Mouse (Mus musculus): Measurements from ENCODE around the gene Frem1. TPM values are rescaled to one million over a fixed set of nuclear protein-coding genes. Genes with fewer than 3 reads are reported as not detected.
A peak's percentile ranks its signal among the peaks of the same experiment; 100 is the strongest.

The Frem1 gene
- polyA plus RNA-seq, 1 experiment from 2014 or later = 0.50 TPM

- no peaks in the 10 kb centered on the region for H3K27me3 ChIP-seq
- no peak overlapping the region for H3K9ac ChIP-seq
- no peaks in the 10 kb centered on the region for H3K9me3 ChIP-seq (replicated peaks)
- H3K27ac ChIP-seq (replicated peaks) = no peak overlapping the region
- H3K36me3 ChIP-seq (replicated peaks) = no peaks in the 10 kb centered on the region
- no peak for ATAC-seq (ENCODE audit: insufficient read depth)
- 73% methylated on average over 14 of the region's 14 CpGs for WGBS (ENCODE audit: insufficient replicate concordance)
- no peaks in the 10 kb centered on the region for H3K4me1 ChIP-seq (replicated peaks)
- no peak overlapping the region for H3K4me3 ChIP-seq (replicated peaks)
- no peak overlapping the region for H3K4me2 ChIP-seq
These were observed 94.2 kb downstream of the Frem1 start for GRCm38 (mm10) chr4:82957827-82958538.

DNA sequence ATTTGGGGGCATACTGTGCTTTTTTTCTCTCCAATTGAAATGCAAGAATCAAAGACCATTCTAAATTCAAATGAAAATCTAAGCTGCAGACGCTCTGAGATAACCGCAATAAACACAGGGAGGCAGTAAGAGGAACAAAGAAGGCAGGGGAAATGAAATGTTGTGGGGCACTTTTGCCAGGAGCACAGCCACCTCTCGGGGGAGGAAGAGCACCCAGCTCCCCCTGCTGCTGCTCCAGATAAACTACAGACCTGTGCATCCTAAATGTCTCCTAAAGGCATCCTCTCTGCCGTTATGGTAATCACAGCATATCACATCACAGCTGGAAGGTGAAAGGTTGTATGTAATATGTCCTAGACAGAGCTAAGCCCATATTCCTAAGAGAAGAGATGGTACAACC is 98.1 kb downstream of the Frem1 start:
- WGBS (ENCODE audit: insufficient replicate concordance) = 36% methylated on average over 4 of the region's 4 CpGs
- Histone ChIP-seq H3K27me3 (no peaks in the 10 kb centered on the region), H3K4me2 (no peak overlapping the region), H3K27ac (replicated peaks) (no peak overlapping the region), H3K4me1 (replicated peaks) (no peaks in the 10 kb centered on the region), H3K36me3 (replicated peaks) (no peaks in the 10 kb centered on the region), H3K9ac (no peak overlapping the region), H3K4me3 (replicated peaks) (no peak overlapping the region), H3K9me3 (replicated peaks) (no peaks in the 10 kb centered on the region)
- ATAC-seq (ENCODE audit: insufficient read depth) = no peak

DNA sequence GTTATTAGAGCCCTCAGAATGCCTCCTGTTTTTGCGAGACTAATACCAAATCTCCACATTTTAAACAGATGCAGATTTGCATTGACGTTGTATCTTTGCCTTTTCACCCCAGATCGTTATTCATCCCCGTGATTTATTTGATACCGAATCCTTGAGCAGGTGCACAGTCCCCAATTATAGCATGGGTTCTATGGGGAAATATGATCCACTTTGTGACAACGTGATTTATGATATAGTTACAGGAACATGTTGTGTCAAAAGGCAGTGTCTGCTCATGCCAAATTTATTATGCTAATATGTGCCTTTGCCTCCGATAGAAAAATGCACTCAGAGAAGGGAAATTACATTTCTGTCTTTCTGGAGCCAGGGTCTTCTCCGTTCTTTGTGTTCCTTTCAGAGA is 102.6 kb downstream of the Frem1 start:
- H3K27ac ChIP-seq (replicated peaks) = no peak overlapping the region
- no peaks in the 10 kb centered on the region for H3K36me3 ChIP-seq (replicated peaks)
- H3K4me2 ChIP-seq = no peak overlapping the region
- H3K9me3 ChIP-seq (replicated peaks) = no peaks in the 10 kb centered on the region
- ATAC-seq (ENCODE audit: insufficient read depth) = no peak
- WGBS (ENCODE audit: insufficient replicate concordance) = 69% methylated on average over 8 of the region's 8 CpGs
- no peaks in the 10 kb centered on the region for H3K27me3 ChIP-seq
- no peak overlapping the region for H3K9ac ChIP-seq
- no peaks in the 10 kb centered on the region for H3K4me1 ChIP-seq (replicated peaks)
- H3K4me3 ChIP-seq (replicated peaks) = no peak overlapping the region

- H3K4me3 ChIP-seq (replicated peaks) = no peak overlapping the region
- no peaks in the 10 kb centered on the region for H3K36me3 ChIP-seq (replicated peaks)
- no peak for ATAC-seq (ENCODE audit: insufficient read depth)
- H3K4me1 ChIP-seq (replicated peaks) = no peaks in the 10 kb centered on the region
- H3K4me2 ChIP-seq = no peak overlapping the region
- H3K9me3 ChIP-seq (replicated peaks) = no peaks in the 10 kb centered on the region
- no peak overlapping the region for H3K9ac ChIP-seq
- 70% methylated on average over 8 of the region's 8 CpGs for WGBS (ENCODE audit: insufficient replicate concordance)
- no peaks in the 10 kb centered on the region for H3K27me3 ChIP-seq
- no peak overlapping the region for H3K27ac ChIP-seq (replicated peaks)
These were observed 105.4 kb downstream of the Frem1 start for GRCm38 (mm10) chr4:82946721-82947120.

- Histone ChIP-seq H3K9me3 (replicated peaks) (no peaks in the 10 kb centered on the region), H3K27me3 (no peaks in the 10 kb centered on the region), H3K4me2 (no peak overlapping the region), H3K4me1 (replicated peaks) (no peaks in the 10 kb centered on the region), H3K4me3 (replicated peaks) (no peak overlapping the region), H3K9ac (no peak overlapping the region), H3K36me3 (replicated peaks) (no peaks in the 10 kb centered on the region), H3K27ac (replicated peaks) (no peak overlapping the region)
- 65% methylated on average over 3 of the region's 3 CpGs for WGBS (ENCODE audit: insufficient replicate concordance)
- no peak for ATAC-seq (ENCODE audit: insufficient read depth)
These were observed 105.9 kb downstream of the Frem1 start for GRCm38 (mm10) chr4:82946276-82946612.

DNA sequence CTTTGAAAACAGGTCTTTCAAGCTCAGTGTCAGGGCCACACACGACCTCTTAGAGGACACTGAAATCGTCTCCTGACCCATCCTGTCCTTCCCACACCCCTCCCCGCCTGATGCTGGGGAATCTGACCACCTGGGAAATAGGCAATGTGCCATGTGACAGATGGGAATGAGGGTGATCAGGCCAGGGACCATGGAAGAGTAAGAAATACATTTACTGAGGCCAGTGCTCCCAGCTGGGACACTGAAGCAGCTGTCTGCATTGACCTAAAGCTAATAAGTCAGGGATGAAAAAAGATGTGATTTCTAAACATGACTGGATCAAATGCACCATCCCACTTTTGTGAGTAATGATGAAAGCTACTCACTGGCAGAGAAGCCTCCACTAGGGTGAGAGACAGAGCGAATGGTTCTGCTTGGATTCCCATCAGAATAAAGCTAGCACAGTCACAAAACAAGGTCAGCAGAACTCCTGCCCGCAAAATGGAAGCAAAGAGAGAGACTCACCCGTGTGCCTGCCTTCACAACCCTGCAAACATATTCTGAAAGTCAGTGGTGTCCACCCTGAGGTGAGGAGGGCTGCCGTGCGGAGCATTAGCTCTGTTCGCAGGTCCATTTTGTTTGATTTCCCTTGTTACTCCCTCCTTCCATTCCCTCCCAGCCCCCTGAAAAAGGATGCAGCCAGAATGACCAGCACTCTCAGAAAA is 106.4 kb downstream of the Frem1 start:
- Histone ChIP-seq H3K4me1 (replicated peaks) (no peaks in the 10 kb centered on the region), H3K9ac (no peak overlapping the region), H3K36me3 (replicated peaks) (no peaks in the 10 kb centered on the region), H3K27ac (replicated peaks) (no peak overlapping the region), H3K4me2 (no peak overlapping the region), H3K4me3 (replicated peaks) (no peak overlapping the region), H3K27me3 (no peaks in the 10 kb centered on the region), H3K9me3 (replicated peaks) (no peaks in the 10 kb centered on the region)
- WGBS (ENCODE audit: insufficient replicate concordance) = 63% methylated on average over 9 of the region's 9 CpGs
- ATAC-seq (ENCODE audit: insufficient read depth) = no peak

DNA sequence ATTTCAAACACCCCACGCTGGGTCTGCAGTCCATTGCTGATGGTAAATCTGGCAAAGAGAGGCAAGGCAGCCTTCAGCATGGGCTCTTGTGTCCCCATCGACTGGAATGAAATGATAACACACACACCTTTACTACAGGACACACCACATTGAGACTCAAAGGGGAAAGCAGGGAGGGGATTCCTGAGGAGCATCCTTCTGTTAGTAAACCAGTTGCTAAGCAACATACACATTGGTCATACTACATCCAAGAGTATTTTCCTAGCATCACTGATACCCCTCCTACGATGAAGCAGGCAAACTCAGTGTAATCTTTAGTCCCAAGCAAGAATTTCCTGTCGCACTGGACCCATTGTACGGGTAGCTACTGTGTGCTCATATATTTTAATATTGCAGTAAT is 111.5 kb downstream of the Frem1 start:
- no peak for ATAC-seq (ENCODE audit: insufficient read depth)
- 68% methylated on average over 5 of the region's 5 CpGs for WGBS (ENCODE audit: insufficient replicate concordance)
- no peaks in the 10 kb centered on the region for H3K36me3 ChIP-seq (replicated peaks)

GRCm38 (mm10) chr4:82940248-82940647 is 111.9 kb downstream of the Frem1 start:
- no peaks in the 10 kb centered on the region for H3K36me3 ChIP-seq (replicated peaks)
- no peak overlapping the region for H3K27ac ChIP-seq (replicated peaks)
- H3K4me2 ChIP-seq = no peak overlapping the region
- no peaks in the 10 kb centered on the region for H3K27me3 ChIP-seq
- 43% methylated on average over 13 of the region's 13 CpGs for WGBS (ENCODE audit: insufficient replicate concordance)
- H3K4me1 ChIP-seq (replicated peaks) = no peaks in the 10 kb centered on the region
- ATAC-seq (ENCODE audit: insufficient read depth) = no peak
- H3K4me3 ChIP-seq (replicated peaks) = no peak overlapping the region
- H3K9me3 ChIP-seq (replicated peaks) = no peaks in the 10 kb centered on the region
- H3K9ac ChIP-seq = no peak overlapping the region

More for the DNA sequence above, 111.5 kb downstream of the Frem1 start:
- Histone ChIP-seq H3K4me3 (replicated peaks) (no peak overlapping the region), H3K4me2 (no peak overlapping the region), H3K9ac (no peak overlapping the region), H3K27ac (replicated peaks) (no peak overlapping the region), H3K4me1 (replicated peaks) (no peaks in the 10 kb centered on the region), H3K27me3 (no peaks in the 10 kb centered on the region), H3K9me3 (replicated peaks) (no peaks in the 10 kb centered on the region)

DNA sequence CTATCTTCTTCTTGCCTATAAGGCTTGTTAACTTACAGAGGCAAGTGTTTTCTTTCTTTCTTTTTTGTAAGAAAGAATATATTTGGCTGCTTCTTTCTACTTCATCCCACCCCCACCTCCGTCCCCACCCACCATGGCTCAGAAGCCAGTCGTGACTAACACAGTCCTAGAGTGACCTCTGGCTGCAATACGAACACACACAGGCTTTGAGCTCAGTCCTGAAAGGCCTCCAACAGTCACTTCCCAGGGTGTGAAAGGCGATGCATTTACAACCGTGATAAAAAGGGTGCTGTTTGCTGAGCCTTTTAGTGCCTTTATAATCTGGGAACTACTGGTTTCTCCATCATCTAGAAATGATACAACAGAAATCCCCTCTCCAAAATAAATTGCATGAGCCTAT is 117.8 kb downstream of the Frem1 start:
- no peak overlapping the region for H3K27ac ChIP-seq (replicated peaks)
- WGBS (ENCODE audit: insufficient replicate concordance) = 19% methylated on average over 5 of the region's 5 CpGs
- ATAC-seq (ENCODE audit: insufficient read depth) = no peak
- no peak overlapping the region for H3K4me3 ChIP-seq (replicated peaks)
- H3K27me3 ChIP-seq = no peaks in the 10 kb centered on the region
- no peak overlapping the region for H3K9ac ChIP-seq
- H3K36me3 ChIP-seq (replicated peaks) = no peaks in the 10 kb centered on the region
- H3K9me3 ChIP-seq (replicated peaks) = no peaks in the 10 kb centered on the region
- H3K4me2 ChIP-seq = no peak overlapping the region
- H3K4me1 ChIP-seq (replicated peaks) = no peaks in the 10 kb centered on the region

- peak overlapping the region; percentile 22; the same call in 1 of the 2 replicates for H3K4me3 ChIP-seq (replicated peaks)
- ATAC-seq (ENCODE audit: insufficient read depth) = no peak
- H3K27me3 ChIP-seq = no peaks in the 10 kb centered on the region
- no peaks in the 10 kb centered on the region for H3K4me1 ChIP-seq (replicated peaks)
- WGBS (ENCODE audit: insufficient replicate concordance) = 13% methylated on average over 14 of the region's 14 CpGs
- no peaks in the 10 kb centered on the region for H3K36me3 ChIP-seq (replicated peaks)
- H3K9ac ChIP-seq = no peak overlapping the region
- peak overlapping the region; percentile 39 for H3K4me2 ChIP-seq
- no peak overlapping the region for H3K27ac ChIP-seq (replicated peaks)
- H3K9me3 ChIP-seq (replicated peaks) = no peaks in the 10 kb centered on the region
These were observed 118.4 kb downstream of the Frem1 start for GRCm38 (mm10) chr4:82933698-82934210.

DNA sequence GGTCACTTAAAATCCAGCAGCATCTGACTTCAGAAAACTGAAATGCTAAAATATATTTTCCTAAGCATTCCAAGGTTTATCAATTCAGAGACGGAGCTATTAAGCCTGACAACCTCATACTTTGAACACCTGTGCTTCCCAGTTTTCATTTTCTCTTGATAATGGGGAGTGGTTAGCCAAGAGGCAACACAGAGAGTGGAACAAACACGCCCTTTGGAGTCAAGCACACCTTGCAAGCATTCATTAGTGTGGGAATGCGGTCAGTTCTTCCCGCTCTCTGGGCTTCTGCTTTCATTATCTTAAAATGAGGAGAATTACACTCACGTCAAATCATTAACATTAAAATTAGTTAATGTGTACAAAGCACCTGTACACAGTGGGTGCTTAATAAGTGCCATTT is 122.1 kb downstream of the Frem1 start:
- Histone ChIP-seq H3K4me2 (no peak overlapping the region), H3K4me3 (replicated peaks) (no peak overlapping the region), H3K27ac (replicated peaks) (no peak overlapping the region), H3K9ac (no peak overlapping the region), H3K27me3 (no peaks in the 10 kb centered on the region), H3K36me3 (replicated peaks) (no peaks in the 10 kb centered on the region), H3K4me1 (replicated peaks) (no peaks in the 10 kb centered on the region), H3K9me3 (replicated peaks) (no peaks in the 10 kb centered on the region)
- ATAC-seq (ENCODE audit: insufficient read depth) = no peak
- WGBS (ENCODE audit: insufficient replicate concordance) = 63% methylated on average over 5 of the region's 5 CpGs
